Comparison of ENCODE assay signal across 8 mouse cellular contexts in genomic region chr17:29886061-29886460, GRCm38 (mm10).
DNase-seq lines count a peak whose midpoint lies in the region; ATAC-seq lines count a peak whose summit lies in the region.

No protein-coding gene starts in this region.

- H3K4me3 ChIP-seq in lung, embryonic 16.5 days (ENCODE audit: low read length) = peak overlapping the region; percentile 66
- peak overlapping the region; percentile 72 for H3K4me3 ChIP-seq in limb, embryonic 15.5 days
- peak overlapping the region; percentile 67 for H3K4me3 ChIP-seq in stomach, embryonic 14.5 days (ENCODE audit: low read depth, low read length)

- no peaks in the 10 kb centered on the region for H3K9me3 ChIP-seq in lung, embryonic 16.5 days (ENCODE audit: control insufficient read depth, low read length)
- no peaks in the 10 kb centered on the region for H3K9me3 ChIP-seq in limb, embryonic 15.5 days
- H3K9me3 ChIP-seq in stomach, embryonic 14.5 days (ENCODE audit: control insufficient read depth, low read depth, low read length) = no peaks in the 10 kb centered on the region

- H3K9ac ChIP-seq in lung, embryonic 16.5 days (ENCODE audit: low read length) = peak overlapping the region; percentile 72
- peak overlapping the region; percentile 68 for H3K9ac ChIP-seq in limb, embryonic 15.5 days
- H3K9ac ChIP-seq in stomach, embryonic 14.5 days (replicated peaks; ENCODE audit: low read depth, low read length) = no peak overlapping the region

- H3K4me2 ChIP-seq in lung, embryonic 16.5 days (ENCODE audit: low read depth, low read length) = peak overlapping the region; percentile 98
- peak overlapping the region; percentile 98 for H3K4me2 ChIP-seq in limb, embryonic 15.5 days
- H3K4me2 ChIP-seq in stomach, embryonic 14.5 days (replicated peaks; ENCODE audit: low read depth, low read length) = peak overlapping the region; percentile 99

- peaks cover 28% of the 10 kb centered on the region for H3K4me1 ChIP-seq in lung, embryonic 16.5 days (replicated peaks; ENCODE audit: control insufficient read depth, insufficient read depth, low read length)
- peaks cover 52% of the 10 kb centered on the region for H3K4me1 ChIP-seq in limb, embryonic 15.5 days
- H3K4me1 ChIP-seq in stomach, embryonic 14.5 days (ENCODE audit: control insufficient read depth, insufficient read depth, low read length) = peaks cover 28% of the 10 kb centered on the region

- no peak for ATAC-seq in lung, embryonic 16.5 days (ENCODE audit: low read depth)
- ATAC-seq in limb, embryonic 15.5 days (ENCODE audit: insufficient number of reproducible peaks, low FRiP score, low TSS enrichment, low read depth) = no peak
- no peak for ATAC-seq in stomach, embryonic 14.5 days (ENCODE audit: insufficient number of reproducible peaks, insufficient read depth, low FRiP score, low read depth)

- H3K27me3 ChIP-seq in lung, embryonic 16.5 days (ENCODE audit: control insufficient read depth, insufficient read depth, low read depth, low read length) = peaks cover 55% of the 10 kb centered on the region
- peaks cover 47% of the 10 kb centered on the region for H3K27me3 ChIP-seq in limb, embryonic 15.5 days
- H3K27me3 ChIP-seq in stomach, embryonic 14.5 days (ENCODE audit: control insufficient read depth, insufficient read depth, low read length) = 0 out of 2 replicates have a peak, but pooled peaks cover 8% of the 10 kb centered on the region

- WGBS in lung, embryonic 16.5 days = 6% methylated on average over 4 of the region's 4 CpGs
- WGBS in limb, embryonic 15.5 days = 6% methylated on average over 4 of the region's 4 CpGs
- 9% methylated on average over 4 of the region's 4 CpGs for WGBS in stomach, embryonic 14.5 days

- no peak overlapping the region for H3K27ac ChIP-seq in lung, embryonic 16.5 days (ENCODE audit: low read length)
- H3K27ac ChIP-seq in limb, embryonic 15.5 days = no peak overlapping the region
- H3K27ac ChIP-seq in stomach, embryonic 14.5 days (ENCODE audit: low read length) = no peak overlapping the region

- peak; percentile 13 for DNase-seq in adrenal gland, adult 2 months
- no peak for DNase-seq in adrenal gland, adult (ENCODE audit: inconsistent age in 2 of 2, low spot score in 1 of 2)
- no peak for DNase-seq in lung, postnatal 36 days
- DNase-seq in heart, postnatal 4 days = peak; percentile 61
- DNase-seq in spleen, adult 12 weeks (ENCODE audit: low spot score) = no peak

- no peaks in the 10 kb centered on the region for H3K36me3 ChIP-seq in lung, embryonic 16.5 days (ENCODE audit: control insufficient read depth, insufficient read depth, low read length)
- no peaks in the 10 kb centered on the region for H3K36me3 ChIP-seq in limb, embryonic 15.5 days
- H3K36me3 ChIP-seq in stomach, embryonic 14.5 days (ENCODE audit: control insufficient read depth, insufficient read depth, low read length) = no peaks in the 10 kb centered on the region

Comparison
In these comparisons a context has a peak if more than half of its experiments do, and no peak if none do; other contexts are left out.
1. DNase-seq: peak in adrenal gland, adult 2 months (single experiment) and heart, postnatal 4 days (single experiment); none in adrenal gland, adult (0 of 2), lung, postnatal 36 days (single experiment) and spleen, adult 12 weeks (single experiment).
2. Peak in every context shown above with its lines, with median percentiles within 50 percentile points of each other: H3K4me2 ChIP-seq and H3K4me3 ChIP-seq.